Mouse (Mus musculus) olfactory bulb, adult 2 months (tissue): ENCODE data around the gene Drg1.
"Not testable (repeated sequence)": the region's sequence is repeated elsewhere in the genome, so short reads cannot be mapped to it uniquely, and the experiment has no call there.

Source experiments
- CTCF ChIP-seq: fragments of 200-500 bp; IDR thresholded peaks from 2 replicates; pipeline ENCODE4 v1.5.1; 2012; ENCODE audit warnings: low read depth, mild to moderate bottlenecking, low read length, moderate library complexity; ENCODE audit not compliant: insufficient read depth
- POLR2A ChIP-seq: fragments of 200-500 bp; IDR thresholded peaks from 2 replicates; pipeline ENCODE4 v1.6.1; 2012; ENCODE audit warnings: mild to moderate bottlenecking, low read depth, low read length, moderate library complexity; ENCODE audit not compliant: insufficient read depth

DNA sequence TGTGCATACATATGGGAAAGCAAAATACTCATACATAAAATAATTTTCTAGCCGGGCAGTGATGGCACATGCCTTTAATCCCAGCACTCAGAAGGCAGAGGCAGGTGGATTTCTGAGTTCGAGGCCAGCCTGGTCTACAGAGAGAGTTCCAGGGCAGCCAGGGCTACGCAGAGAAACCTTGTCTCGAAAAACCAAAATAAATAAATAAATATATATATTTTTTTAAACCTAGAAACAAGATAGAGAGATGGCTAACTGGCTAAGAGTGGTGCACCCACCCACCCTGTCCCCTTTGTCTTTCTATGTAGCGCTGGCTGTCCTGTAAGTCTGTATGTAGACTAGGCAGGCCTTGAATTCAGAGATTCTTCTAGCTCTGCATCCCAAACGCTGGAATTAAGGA, 93.7 kb downstream of the Drg1 start:
- TF ChIP-seq POLR2A, CTCF: not testable (repeated sequence)
